Mouse (Mus musculus) left cerebral cortex, postnatal 36 days (tissue): ENCODE results near the gene Rasl10b. TPM values are rescaled to one million over a fixed set of nuclear protein-coding genes. Genes with fewer than 3 reads are reported as not detected.

ENCODE experiments used
- DNase-seq, 2 experiments: peaks; one replicate each; pipeline ENCODE4 v3.0.0; 2021 to 2022; ENCODE audit warnings: low spot score in 2 of 2, mixed read lengths in 1 of 2
- intact Hi-C: fragments of 180-260 bp; cut with DNase I; formaldehyde crosslinking; loops from one replicate; pipeline ENCODE4 v1.15.1; 2025
- total RNA-seq, 2 experiments: library from RNA; stranded (reverse); gene quantifications; 2 replicates each; pipeline ENCODE4 v1.2.3; 2021

Rasl10b gene
- total RNA-seq, 2 experiments from 2014 or later = 255 to 263 TPM

- DNase-seq = peak; percentile 64 to 74
- intact Hi-C loops = loop anchor here (2.0 kb wide), 2 partner anchors 68 to 98 kb away; no protein-coding TSS in a partner anchor
These were observed 15.7 kb downstream of the Rasl10b start for GRCm38 (mm10) chr11:83424681-83425080.

GRCm38 (mm10) chr11:83426964-83427363, 18.0 kb downstream of the Rasl10b start:
- DNase-seq = no peak
- intact Hi-C loops = no loop called here

- intact Hi-C loops = no loop called here
- DNase-seq = no peak
These were observed 20.4 kb downstream of the Rasl10b start, which contains the start of gene Gas2l2 for GRCm38 (mm10) chr11:83429355-83429754. TSS of gene Gas2l2 (minus strand) at chr11:83429455.

GRCm38 (mm10) chr11:83432533-83432932, 23.6 kb downstream of the Rasl10b start:
- intact Hi-C loops = no loop called here
- DNase-seq = no peak

- intact Hi-C loops = no loop called here
- no peak for DNase-seq
These were observed 28.4 kb downstream of the Rasl10b start, which contains the start of gene 1700020L24Rik for GRCm38 (mm10) chr11:83437377-83437776. TSS of gene 1700020L24Rik (plus strand) at chr11:83437677.

GRCm38 (mm10) chr11:83439426-83440060, 30.6 kb downstream of the Rasl10b start:
- DNase-seq = no peak
- intact Hi-C loops = loop anchor here (1.0 to 5.0 kb wide), 2 partner anchors 34 to 298 kb away; partner anchors contain the start of gene Taf15

- intact Hi-C loops = loop anchor here (1.0 to 5.0 kb wide), 2 partner anchors 33 to 297 kb away; partner anchors contain the start of gene Taf15
- DNase-seq = peak; percentile 83 to 84
These were observed 31.4 kb downstream of the Rasl10b start for GRCm38 (mm10) chr11:83440081-83441064.

- intact Hi-C loops = loop anchor here (5.0 kb wide), 1 partner anchor 296 kb away; no protein-coding TSS in a partner anchor
- DNase-seq = no peak
These were observed 32.3 kb downstream of the Rasl10b start for GRCm38 (mm10) chr11:83441235-83441634.

GRCm38 (mm10) chr11:83442596-83443267, 33.8 kb downstream of the Rasl10b start:
- peak; percentile 54 to 70 for DNase-seq
- intact Hi-C loops = loop anchor here (5.0 kb wide), 1 partner anchor 295 kb away; no protein-coding TSS in a partner anchor

- DNase-seq = no peak
- intact Hi-C loops = loop anchor here (5.0 kb wide), 1 partner anchor 293 kb away; no protein-coding TSS in a partner anchor
These were observed 34.9 kb downstream of the Rasl10b start for GRCm38 (mm10) chr11:83443824-83444223.

GRCm38 (mm10) chr11:83445001-83445400, 36.1 kb downstream of the Rasl10b start:
- DNase-seq = no peak
- intact Hi-C loops = no loop called here

GRCm38 (mm10) chr11:83447612-83448011, 38.7 kb downstream of the Rasl10b start:
- intact Hi-C loops = no loop called here
- no peak for DNase-seq

- DNase-seq = no peak
- intact Hi-C loops = no loop called here
These were observed 39.3 kb downstream of the Rasl10b start for GRCm38 (mm10) chr11:83448021-83448926.

- intact Hi-C loops = no loop called here
- DNase-seq = no peak
These were observed 39.9 kb downstream of the Rasl10b start for GRCm38 (mm10) chr11:83448927-83449236.

- intact Hi-C loops = no loop called here
- DNase-seq = no peak
These were observed 40.4 kb downstream of the Rasl10b start for GRCm38 (mm10) chr11:83449298-83449697.

GRCm38 (mm10) chr11:83450550-83450949, 41.6 kb downstream of the Rasl10b start:
- no peak for DNase-seq
- intact Hi-C loops = no loop called here

- no peak for DNase-seq
- intact Hi-C loops = no loop called here
These were observed 42.3 kb downstream of the Rasl10b start for GRCm38 (mm10) chr11:83451281-83451680.

- no peak for DNase-seq
- intact Hi-C loops = no loop called here
These were observed 45.6 kb downstream of the Rasl10b start for GRCm38 (mm10) chr11:83454548-83454947.

GRCm38 (mm10) chr11:83455608-83456007, 46.7 kb downstream of the Rasl10b start:
- no peak for DNase-seq
- intact Hi-C loops = no loop called here
